Mouse (Mus musculus) layer of hippocampus, postnatal 25 days (tissue): ENCODE data around the gene Rbm38. TPM values are rescaled to one million over a fixed set of nuclear protein-coding genes. Genes with fewer than 3 reads are reported as not detected.

Experiments used
- DNase-seq, 2 experiments: peaks; one replicate each; pipeline ENCODE4 v3.0.0; 2022; ENCODE audit warnings: mixed read lengths in 2 of 2, low spot score in 1 of 2; ENCODE audit errors: extremely low spot score in 1 of 2
- total RNA-seq, 2 experiments: library from RNA; stranded (reverse); gene quantifications; 2 replicates each; pipeline ENCODE4 v1.2.3; 2021

The Rbm38 gene
- total RNA-seq, 2 experiments from 2014 or later, result 3.3 to 5.0 TPM

- DNase-seq, result no peak
Observed at GRCm38 (mm10) chr2:173035653-173036052, 15.4 kb downstream of the Rbm38 start.

GRCm38 (mm10) chr2:173036055-173036454 lies 15.8 kb downstream of the Rbm38 start:
- no peak for DNase-seq

GRCm38 (mm10) chr2:173036611-173037010 lies 16.3 kb downstream of the Rbm38 start:
- no peak for DNase-seq

GRCm38 (mm10) chr2:173037347-173037746 lies 17.0 kb downstream of the Rbm38 start:
- no peak for DNase-seq

- DNase-seq, result no peak
Observed at GRCm38 (mm10) chr2:173037827-173038607, 17.7 kb downstream of the Rbm38 start.

- DNase-seq, result no peak
Observed at GRCm38 (mm10) chr2:173039041-173039440, 18.7 kb downstream of the Rbm38 start.

- no peak for DNase-seq
Observed at GRCm38 (mm10) chr2:173040803-173041202, 20.5 kb downstream of the Rbm38 start.

- no peak for DNase-seq
Observed at GRCm38 (mm10) chr2:173041242-173041641, 20.9 kb downstream of the Rbm38 start.

- DNase-seq, result no peak
Observed at GRCm38 (mm10) chr2:173041893-173042292, 21.6 kb downstream of the Rbm38 start.

- no peak for DNase-seq
Observed at GRCm38 (mm10) chr2:173042504-173043162, 22.3 kb downstream of the Rbm38 start.

- no peak for DNase-seq
Observed at GRCm38 (mm10) chr2:173044198-173044970, 24.1 kb downstream of the Rbm38 start.

GRCm38 (mm10) chr2:173046582-173047297 lies 26.4 kb downstream of the Rbm38 start:
- DNase-seq, result no peak

- DNase-seq, result no peak
Observed at GRCm38 (mm10) chr2:173047471-173047870, 27.2 kb downstream of the Rbm38 start.

- no peak for DNase-seq
Observed at GRCm38 (mm10) chr2:173048041-173048745, 27.9 kb downstream of the Rbm38 start.

GRCm38 (mm10) chr2:173049231-173049630 lies 28.9 kb downstream of the Rbm38 start:
- DNase-seq, result no peak

GRCm38 (mm10) chr2:173049817-173050216 lies 29.5 kb downstream of the Rbm38 start:
- no peak for DNase-seq

- DNase-seq, result no peak
Observed at GRCm38 (mm10) chr2:173050604-173051382, 30.5 kb downstream of the Rbm38 start.

GRCm38 (mm10) chr2:173052881-173053280 lies 32.6 kb downstream of the Rbm38 start:
- no peak for DNase-seq

GRCm38 (mm10) chr2:173053846-173054245 lies 33.5 kb downstream of the Rbm38 start:
- DNase-seq, result no peak
